Mouse (Mus musculus): Measurements from ENCODE around the gene Pax4. TPM values are rescaled to one million over a fixed set of nuclear protein-coding genes. Genes with fewer than 3 reads are reported as not detected.

The Pax4 gene
- polyA plus RNA-seq, 1 experiment, result not detected

GRCm38 (mm10) chr6:28429870-28430269, 19.3 kb downstream of the Pax4 start:
- 97% methylated on average over 11 of the region's 11 CpGs for WGBS
- no peak overlapping the region for H3K4me3 ChIP-seq (ENCODE audit: control insufficient read depth, insufficient read depth, low read length)
- TF ChIP-seq CTCF (IDR thresholded peaks at IDR 0.05; ENCODE audit: borderline replicate concordance, control insufficient read depth, extremely low read depth, insufficient read depth, low read length, poor library complexity), result no peak
- TF ChIP-seq POLR2A (IDR thresholded peaks at IDR 0.05; ENCODE audit: control insufficient read depth, extremely low read depth, insufficient read depth, low read length, poor library complexity), result no peak
- H3K27me3 ChIP-seq (ENCODE audit: control insufficient read depth, insufficient read depth, low read length), result no peaks in the 10 kb centered on the region
- DNase-seq, result no peak
- peaks cover 12% of the 10 kb centered on the region for H3K4me1 ChIP-seq (replicated peaks; ENCODE audit: control insufficient read depth, insufficient read depth, low read length)
- peaks cover 5% of the 10 kb centered on the region; the same call in 1 of the 2 replicates for H3K36me3 ChIP-seq (ENCODE audit: control insufficient read depth, insufficient read depth, low read length)
- no peak overlapping the region for H3K27ac ChIP-seq (ENCODE audit: control insufficient read depth, insufficient read depth, low read length)

GRCm38 (mm10) chr6:28428290-28428689, 20.9 kb downstream of the Pax4 start, which contains the start of gene Gcc1:
TSS of gene Gcc1 (minus strand) at chr6:28428390.
- H3K4me3 ChIP-seq (ENCODE audit: control insufficient read depth, insufficient read depth, low read length), result no peak within 1 kb of the TSS
- 95% methylated on average over 3 of the region's 3 CpGs for WGBS
- peaks cover 20% of the 10 kb centered on the region for H3K4me1 ChIP-seq (replicated peaks; ENCODE audit: control insufficient read depth, insufficient read depth, low read length)
- TF ChIP-seq CTCF (IDR thresholded peaks at IDR 0.05; ENCODE audit: borderline replicate concordance, control insufficient read depth, extremely low read depth, insufficient read depth, low read length, poor library complexity), result no peak
- TF ChIP-seq POLR2A (IDR thresholded peaks at IDR 0.05; ENCODE audit: control insufficient read depth, extremely low read depth, insufficient read depth, low read length, poor library complexity), result no peak
- no peaks in the 10 kb centered on the region for H3K27me3 ChIP-seq (ENCODE audit: control insufficient read depth, insufficient read depth, low read length)
- no peak within 1 kb of the TSS for H3K27ac ChIP-seq (ENCODE audit: control insufficient read depth, insufficient read depth, low read length)
- peaks cover 5% of the 10 kb centered on the region; the same call in 1 of the 2 replicates for H3K36me3 ChIP-seq (ENCODE audit: control insufficient read depth, insufficient read depth, low read length)
- DNase-seq, result no peak

- no peak for TF ChIP-seq CTCF (IDR thresholded peaks at IDR 0.05; ENCODE audit: borderline replicate concordance, control insufficient read depth, extremely low read depth, insufficient read depth, low read length, poor library complexity)
- TF ChIP-seq POLR2A (IDR thresholded peaks at IDR 0.05; ENCODE audit: control insufficient read depth, extremely low read depth, insufficient read depth, low read length, poor library complexity), result no peak
- peak; percentile 70 for DNase-seq
- H3K36me3 ChIP-seq (ENCODE audit: control insufficient read depth, insufficient read depth, low read length), result peaks cover 5% of the 10 kb centered on the region; the same call in 1 of the 2 replicates
- peaks cover 20% of the 10 kb centered on the region for H3K4me1 ChIP-seq (replicated peaks; ENCODE audit: control insufficient read depth, insufficient read depth, low read length)
- 61% methylated on average over 3 of the region's 3 CpGs for WGBS
- no peak within 1 kb of the TSS for H3K4me3 ChIP-seq (ENCODE audit: control insufficient read depth, insufficient read depth, low read length)
- no peaks in the 10 kb centered on the region for H3K27me3 ChIP-seq (ENCODE audit: control insufficient read depth, insufficient read depth, low read length)
- H3K27ac ChIP-seq (ENCODE audit: control insufficient read depth, insufficient read depth, low read length), result peak within 1 kb of the TSS; percentile 70; the same call in 1 of the 2 replicates
Measured at GRCm38 (mm10) chr6:28427096-28427839, 21.9 kb downstream of the Pax4 start, which contains the start of gene Fscn3. TSS of gene Fscn3 (plus strand) at chr6:28427789.

- Histone ChIP-seq H3K27ac (ENCODE audit: control insufficient read depth, insufficient read depth, low read length) (no peak overlapping the region), H3K4me1 (replicated peaks; ENCODE audit: control insufficient read depth, insufficient read depth, low read length) (peaks cover 34% of the 10 kb centered on the region), H3K4me3 (ENCODE audit: control insufficient read depth, insufficient read depth, low read length) (no peak overlapping the region), H3K27me3 (ENCODE audit: control insufficient read depth, insufficient read depth, low read length) (no peaks in the 10 kb centered on the region), H3K36me3 (ENCODE audit: control insufficient read depth, insufficient read depth, low read length) (peaks cover 5% of the 10 kb centered on the region; the same call in 1 of the 2 replicates)
- 95% methylated on average over 6 of the region's 6 CpGs for WGBS
- no peak for DNase-seq
- no peak for TF ChIP-seq POLR2A (IDR thresholded peaks at IDR 0.05; ENCODE audit: control insufficient read depth, extremely low read depth, insufficient read depth, low read length, poor library complexity)
- TF ChIP-seq CTCF (IDR thresholded peaks at IDR 0.05; ENCODE audit: borderline replicate concordance, control insufficient read depth, extremely low read depth, insufficient read depth, low read length, poor library complexity), result no peak
Measured at GRCm38 (mm10) chr6:28425019-28425418, 24.1 kb downstream of the Pax4 start.

GRCm38 (mm10) chr6:28423767-28424695, 25.1 kb downstream of the Pax4 start:
- TF ChIP-seq POLR2A (IDR thresholded peaks at IDR 0.05; ENCODE audit: control insufficient read depth, extremely low read depth, insufficient read depth, low read length, poor library complexity) (no peak), CTCF (IDR thresholded peaks at IDR 0.05; ENCODE audit: borderline replicate concordance, control insufficient read depth, extremely low read depth, insufficient read depth, low read length, poor library complexity) (0 out of 2 replicates have a peak, but pooled peaks have one; percentile 38)
- Histone ChIP-seq H3K27ac (ENCODE audit: control insufficient read depth, insufficient read depth, low read length) (no peak overlapping the region), H3K27me3 (ENCODE audit: control insufficient read depth, insufficient read depth, low read length) (no peaks in the 10 kb centered on the region), H3K4me3 (ENCODE audit: control insufficient read depth, insufficient read depth, low read length) (peak overlapping the region; percentile 74), H3K36me3 (ENCODE audit: control insufficient read depth, insufficient read depth, low read length) (peaks cover 5% of the 10 kb centered on the region; the same call in 1 of the 2 replicates), H3K4me1 (replicated peaks; ENCODE audit: control insufficient read depth, insufficient read depth, low read length) (peaks cover 34% of the 10 kb centered on the region)
- DNase-seq, result peak; percentile 57
- WGBS, result 17% methylated on average over 43 of the region's 46 CpGs

- peak; percentile 48; the same call in 1 of the 2 replicates for TF ChIP-seq POLR2A (IDR thresholded peaks at IDR 0.05; ENCODE audit: control insufficient read depth, extremely low read depth, insufficient read depth, low read length, poor library complexity)
- no peak for TF ChIP-seq CTCF (IDR thresholded peaks at IDR 0.05; ENCODE audit: borderline replicate concordance, control insufficient read depth, extremely low read depth, insufficient read depth, low read length, poor library complexity)
- Histone ChIP-seq H3K4me3 (ENCODE audit: control insufficient read depth, insufficient read depth, low read length) (peak within 1 kb of the TSS; percentile 74), H3K27me3 (ENCODE audit: control insufficient read depth, insufficient read depth, low read length) (no peaks in the 10 kb centered on the region), H3K4me1 (replicated peaks; ENCODE audit: control insufficient read depth, insufficient read depth, low read length) (peaks cover 34% of the 10 kb centered on the region), H3K36me3 (ENCODE audit: control insufficient read depth, insufficient read depth, low read length) (peaks cover 12% of the 10 kb centered on the region), H3K27ac (ENCODE audit: control insufficient read depth, insufficient read depth, low read length) (peak within 1 kb of the TSS; percentile 55; the same call in 1 of the 2 replicates)
- peak; percentile 96 for DNase-seq
- 2% methylated on average over 41 of the region's 42 CpGs for WGBS
Measured at GRCm38 (mm10) chr6:28423313-28423712, 25.8 kb downstream of the Pax4 start, which contains the start of gene Arf5. TSS of gene Arf5 (plus strand) at chr6:28423560.

Data from thymus, adult 2 months (tissue).